Mouse (Mus musculus) CD4-positive, CD25-positive, alpha-beta regulatory T cell, adult 4 months (primary cell): ENCODE results near the gene Pold4. TPM values are rescaled to one million over a fixed set of nuclear protein-coding genes. Genes with fewer than 3 reads are reported as not detected.

Experiments used
- ATAC-seq: one replicate; pipeline ENCODE4 v1.8.0; 2017
- polyA plus RNA-seq, 2 experiments: library from polyadenylated mRNA; unstranded; fragments of 100-300 nt; shearing (Covaris generic); gene quantifications; one replicate each; pipeline ENCODE4 v1.2.1; 2017

Gene Pold4
- polyA plus RNA-seq: 100 to 1,000 TPM; 117 to 127 TPM

GRCm38 (mm10) chr19:4231253-4232185, at the start of gene Pold4:
Gene Pold4 (plus strand): TSS chr19:4231899.
- ATAC-seq: peak; percentile 84

GRCm38 (mm10) chr19:4183689-4184088, 48.0 kb upstream of the Pold4 start:
- no peak for ATAC-seq

- ATAC-seq: peak; percentile 73
Measured at GRCm38 (mm10) chr19:4184976-4185975, 46.4 kb upstream of the Pold4 start.

GRCm38 (mm10) chr19:4187303-4187702, 44.4 kb upstream of the Pold4 start:
- ATAC-seq: no peak

- no peak for ATAC-seq
Measured at GRCm38 (mm10) chr19:4189051-4189620, 42.6 kb upstream of the Pold4 start.

- ATAC-seq: peak; percentile 65
Measured at GRCm38 (mm10) chr19:4190831-4191334, 40.8 kb upstream of the Pold4 start, which contains the start of gene Tbc1d10c. Gene Tbc1d10c (minus strand): TSS chr19:4191284.

GRCm38 (mm10) chr19:4191528-4192250, 40.0 kb upstream of the Pold4 start, which contains the start of gene Ppp1ca:
Gene Ppp1ca (plus strand): TSS chr19:4192065.
- peak; percentile 78 for ATAC-seq

GRCm38 (mm10) chr19:4192251-4192985, 39.3 kb upstream of the Pold4 start:
- peak; percentile 1 for ATAC-seq

GRCm38 (mm10) chr19:4193129-4193528, 38.6 kb upstream of the Pold4 start:
- no peak for ATAC-seq

- ATAC-seq: no peak
Measured at GRCm38 (mm10) chr19:4194021-4194724, 37.5 kb upstream of the Pold4 start.

- ATAC-seq: no peak
Measured at GRCm38 (mm10) chr19:4194776-4195650, 36.7 kb upstream of the Pold4 start.

GRCm38 (mm10) chr19:4196048-4196447, 35.7 kb upstream of the Pold4 start:
- ATAC-seq: no peak

GRCm38 (mm10) chr19:4196548-4196947, 35.2 kb upstream of the Pold4 start:
- ATAC-seq: no peak

GRCm38 (mm10) chr19:4197180-4197579, 34.5 kb upstream of the Pold4 start:
- no peak for ATAC-seq

GRCm38 (mm10) chr19:4201291-4201909, 30.3 kb upstream of the Pold4 start, which contains the start of gene Rad9a:
Gene Rad9a (minus strand): TSS chr19:4201662.
- ATAC-seq: peak; percentile 75

GRCm38 (mm10) chr19:4202149-4202548, 29.6 kb upstream of the Pold4 start:
- no peak for ATAC-seq

GRCm38 (mm10) chr19:4203148-4203547, 28.6 kb upstream of the Pold4 start:
- peak; percentile 50 for ATAC-seq

GRCm38 (mm10) chr19:4203604-4204326, 27.9 kb upstream of the Pold4 start:
- peak; percentile 59 for ATAC-seq
